Mouse (Mus musculus) heart, postnatal 0 days (tissue): ENCODE data around the gene Mns1.
"Not testable (repeated sequence)": the region's sequence is repeated elsewhere in the genome, so short reads cannot be mapped to it uniquely, and the experiment has no call there.

Source experiments
- CTCF ChIP-seq: IDR thresholded peaks from 2 replicates; pipeline ENCODE4 v1.5.1; 2016; ENCODE audit warnings: antibody characterized with exemption, control low read depth, low read depth
- EP300 ChIP-seq: IDR thresholded peaks from 2 replicates; pipeline ENCODE4 v1.6.1; 2016; ENCODE audit warnings: antibody characterized with exemption, low read depth

GRCm38 (mm10) chr9:72401769-72402168, 36.0 kb upstream of the Mns1 start:
- TF ChIP-seq EP300, CTCF: not testable (repeated sequence)
